Mouse (Mus musculus) thymus, postnatal 25 days (tissue): ENCODE measurements around the gene Ghsr.
"Not testable (repeated sequence)": the region's sequence is repeated elsewhere in the genome, so short reads cannot be mapped to it uniquely, and the experiment has no call there.

Experiments
- DNase-seq: peaks from one replicate; pipeline ENCODE4 v3.0.0; 2022

The Ghsr gene

DNA sequence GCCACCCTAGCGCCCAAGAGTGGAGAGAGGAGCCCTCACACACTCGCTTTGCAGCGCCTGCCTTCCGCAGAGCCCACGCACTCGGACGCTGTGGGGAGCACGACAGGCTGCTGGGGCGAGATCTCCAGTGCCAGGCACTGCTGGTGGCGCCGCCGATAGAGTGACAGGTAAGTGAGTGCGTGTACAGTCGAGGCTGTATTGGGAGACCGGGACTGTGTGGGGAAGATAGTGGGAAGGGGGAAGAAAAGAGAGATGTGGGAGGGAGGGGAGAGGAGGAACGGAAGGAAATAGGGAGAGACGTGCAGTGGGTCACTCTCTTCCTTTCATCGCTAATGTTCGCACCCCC is at the start of gene Ghsr:
TSS of gene Ghsr (plus strand) at position 76 of the 346 bp plus-strand sequence.
- no peak for DNase-seq

DNA sequence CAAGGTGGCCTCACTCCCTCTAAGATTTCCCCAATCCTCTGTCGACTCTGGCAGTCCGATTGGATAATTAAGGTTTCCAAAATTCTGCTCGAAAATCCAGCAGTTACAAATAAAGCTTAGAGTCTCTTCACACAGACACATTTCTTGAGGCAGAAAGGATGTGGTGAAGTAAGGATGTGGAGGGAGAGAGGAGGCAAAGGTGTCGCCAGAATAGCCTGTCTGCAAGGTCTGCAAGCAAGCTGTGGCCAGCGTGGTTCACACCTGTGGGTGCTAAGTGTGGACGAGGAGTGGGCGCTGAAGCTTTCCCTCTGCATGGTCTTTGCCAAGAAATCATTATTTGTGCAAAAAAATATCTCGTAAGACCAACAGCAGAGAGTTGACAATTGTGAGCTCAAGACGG is 48.6 kb upstream of the Ghsr start:
- peak; percentile 13 for DNase-seq

DNA sequence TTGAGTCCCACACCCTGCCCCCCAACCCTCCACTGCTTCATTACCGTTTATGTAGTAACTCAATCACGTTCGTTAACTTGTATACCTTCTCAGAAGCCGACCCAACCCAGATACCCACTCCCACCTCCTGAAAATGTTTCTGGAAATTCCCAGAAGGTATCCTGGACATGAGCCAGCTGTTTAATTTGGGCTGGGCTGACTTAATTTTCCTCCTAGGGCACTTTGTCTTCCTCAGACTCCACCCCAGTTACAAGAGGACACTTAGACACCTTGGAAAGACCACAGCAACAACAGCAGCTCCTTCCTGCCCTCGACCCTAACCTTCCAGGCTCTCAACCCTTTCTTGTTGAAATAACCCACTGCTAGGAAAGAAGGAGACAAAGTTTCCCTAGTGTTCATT is 47.6 kb upstream of the Ghsr start:
- DNase-seq = no peak

DNA sequence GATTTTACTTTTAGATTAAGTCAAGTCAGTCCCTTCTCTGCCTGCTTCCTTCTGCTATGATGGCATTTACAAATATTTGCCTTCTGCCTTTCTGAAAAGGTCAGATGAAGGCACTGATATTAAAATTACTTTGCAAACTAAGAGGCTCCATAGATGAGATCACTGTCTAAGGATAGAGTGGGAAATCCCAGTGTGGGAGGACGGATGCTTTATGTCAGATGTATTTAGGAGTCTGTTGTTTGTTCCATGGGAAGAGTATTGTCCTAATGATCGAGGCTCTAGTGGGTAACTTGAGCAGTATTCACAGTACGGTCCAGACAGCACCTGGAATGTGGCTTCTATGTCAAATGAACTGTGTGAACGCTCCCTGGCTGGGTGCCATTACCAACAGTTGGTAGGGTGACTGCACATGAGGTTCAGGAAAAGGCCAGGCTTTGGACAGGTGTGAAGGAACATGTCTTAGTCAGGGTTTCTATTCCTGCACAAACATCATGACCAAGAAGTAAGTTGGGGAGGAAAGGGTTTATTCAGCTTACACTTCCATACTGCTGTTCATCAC is 44.4 kb upstream of the Ghsr start:
- DNase-seq = no peak

DNA sequence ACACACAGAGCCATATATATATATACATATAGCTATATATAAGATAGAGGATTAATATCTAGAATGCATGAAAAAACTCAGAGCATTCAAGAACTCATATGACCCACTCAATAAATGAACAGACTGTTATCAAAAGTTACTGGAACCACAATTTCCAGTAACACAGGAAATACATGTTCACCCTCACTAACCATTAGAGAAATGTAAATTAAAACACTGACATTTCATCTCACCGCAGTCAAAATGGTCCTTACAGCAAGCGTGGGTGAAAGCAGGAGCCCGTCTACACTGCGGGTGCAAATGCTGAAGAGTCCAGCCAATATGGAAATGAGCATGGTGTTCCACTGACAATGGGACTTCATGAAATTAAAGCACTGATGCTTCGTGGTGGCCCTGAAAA is 40.4 kb upstream of the Ghsr start:
- DNase-seq = no peak

DNA sequence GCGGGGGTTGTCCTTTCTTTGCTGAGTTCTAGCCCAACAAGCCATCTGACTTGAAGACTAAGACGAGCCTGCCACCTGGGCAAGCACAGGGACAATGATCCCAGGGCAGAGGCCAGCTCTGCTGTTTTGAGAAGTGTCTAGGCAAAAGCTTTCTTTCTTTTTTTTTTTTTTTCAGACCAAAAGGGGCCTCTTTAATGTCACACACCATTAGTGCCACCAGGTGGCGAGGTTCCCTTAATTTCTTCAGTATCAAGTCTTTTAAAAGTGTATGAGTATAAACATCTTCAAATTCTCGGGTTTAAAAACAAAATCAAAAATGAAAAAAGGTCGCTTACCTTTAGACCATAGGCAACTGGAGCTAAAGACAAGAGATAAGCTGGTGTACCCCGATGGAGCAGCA is 32.7 kb upstream of the Ghsr start:
- peak; percentile 48 for DNase-seq

DNA sequence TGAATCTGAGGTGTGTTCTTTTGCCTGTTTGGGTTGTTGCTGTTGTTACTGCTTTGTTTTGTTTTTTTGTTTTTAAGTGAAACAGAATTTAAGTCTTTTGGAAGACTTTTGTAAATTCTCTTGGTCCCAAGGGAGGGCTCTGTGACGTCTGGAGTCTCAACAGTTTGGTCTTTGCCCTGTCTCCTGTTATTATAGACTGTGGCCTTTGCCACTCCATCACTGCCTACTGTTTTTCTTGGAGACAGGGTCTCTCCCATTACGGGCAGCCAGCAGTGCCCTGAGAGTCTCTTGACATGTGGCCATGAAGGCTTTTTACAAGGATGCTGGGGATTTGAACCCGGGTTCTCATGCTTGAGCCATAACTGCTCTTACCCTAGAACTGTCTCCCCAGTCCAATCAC is 32.3 kb upstream of the Ghsr start:
- DNase-seq = no peak

DNA sequence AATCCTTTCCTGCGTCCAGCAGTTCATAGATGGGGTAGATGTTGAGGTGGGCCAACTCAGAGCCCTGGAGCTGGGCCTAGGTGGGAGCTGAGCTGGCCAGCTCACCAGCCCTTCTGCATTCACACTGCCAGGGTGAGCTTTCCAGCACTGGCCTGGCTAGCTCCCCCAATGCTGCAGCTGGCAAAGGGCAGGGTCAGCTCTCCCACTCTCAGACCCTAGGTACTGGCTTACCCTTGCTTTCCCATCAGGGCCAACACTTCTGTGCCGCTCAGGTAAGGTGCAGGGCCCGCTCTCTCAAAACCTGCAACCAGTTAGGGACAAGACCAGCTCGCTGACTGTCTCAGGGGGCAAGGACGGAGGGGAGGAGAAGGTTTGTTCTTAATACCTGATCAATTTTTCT is 30.4 kb upstream of the Ghsr start:
- no peak for DNase-seq

DNA sequence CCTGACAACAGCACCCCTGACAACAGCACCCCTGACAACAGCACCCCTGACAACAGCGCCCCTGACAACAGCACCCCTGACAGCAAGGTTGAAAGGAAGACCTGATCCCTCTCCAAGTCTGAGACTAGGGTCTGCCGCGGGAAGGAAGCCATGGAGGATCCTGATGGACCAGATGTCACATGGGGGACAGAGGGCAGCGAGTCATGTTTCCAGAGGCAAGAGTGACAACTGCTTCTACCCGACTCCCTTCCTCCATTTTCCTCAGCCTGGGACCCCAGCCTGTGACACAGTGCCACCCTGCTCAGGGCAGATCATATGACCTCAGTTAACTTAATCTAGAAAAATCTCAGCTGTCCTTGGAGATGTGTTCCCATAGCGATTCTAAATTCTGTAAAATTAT is 28.7 kb upstream of the Ghsr start:
- DNase-seq = no peak

DNA sequence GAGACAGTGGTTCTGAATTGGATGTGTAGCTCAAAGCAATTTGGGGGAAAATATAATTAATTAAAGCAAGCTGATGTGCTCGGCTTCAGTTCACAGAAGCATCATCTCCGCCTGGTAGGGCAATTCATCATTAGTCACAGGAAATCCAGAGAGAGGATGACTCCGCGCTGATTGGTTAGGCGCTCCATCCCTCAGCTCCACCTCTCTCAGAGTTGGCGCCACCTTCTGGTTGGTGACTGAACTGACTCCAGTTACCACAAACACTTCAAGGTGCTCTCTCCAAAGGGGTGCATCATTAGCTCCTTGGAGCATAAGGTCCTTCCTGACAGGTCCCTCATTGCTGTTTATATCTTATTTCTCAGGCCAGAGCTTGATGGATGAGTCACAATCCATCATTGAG is 25.6 kb upstream of the Ghsr start:
- peak; percentile 85 for DNase-seq

DNA sequence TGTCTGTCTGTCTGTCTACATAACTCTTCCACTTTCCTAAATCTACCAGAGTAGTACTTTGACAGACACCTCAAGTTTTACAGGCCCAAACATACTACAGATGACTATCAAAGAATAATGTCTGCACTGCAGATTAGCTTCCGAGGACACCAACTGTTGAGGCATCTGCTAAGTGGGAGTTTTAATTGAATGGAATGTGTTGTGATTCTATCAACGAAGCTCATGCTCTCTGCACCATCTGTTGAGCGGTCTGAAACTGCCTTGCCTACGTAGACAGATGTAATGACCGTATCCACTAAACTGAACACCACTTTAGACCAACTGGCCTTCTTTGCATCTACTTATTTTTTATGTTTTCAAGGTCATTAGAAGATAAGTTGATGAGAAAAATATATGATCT is 22.7 kb upstream of the Ghsr start:
- DNase-seq = no peak

DNA sequence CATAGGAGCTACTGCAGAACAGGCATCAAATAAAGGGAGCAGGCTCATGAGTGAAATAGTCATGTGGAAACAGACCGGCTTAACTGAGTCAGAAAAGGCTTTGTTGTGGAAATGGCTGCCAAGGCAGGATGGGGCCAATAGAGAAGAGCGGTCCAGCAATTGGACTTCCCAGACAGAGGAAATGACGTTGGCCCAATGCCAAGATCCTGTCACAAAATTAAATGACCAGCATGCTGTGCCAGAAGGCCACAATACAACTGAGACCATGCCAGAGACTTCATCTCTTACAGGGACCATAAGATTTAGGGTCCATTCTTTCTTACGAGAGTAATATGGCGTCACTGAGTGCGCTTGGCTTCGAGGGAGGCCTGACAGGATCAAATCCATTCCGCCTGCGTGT is 20.0 kb upstream of the Ghsr start:
- DNase-seq = no peak

DNA sequence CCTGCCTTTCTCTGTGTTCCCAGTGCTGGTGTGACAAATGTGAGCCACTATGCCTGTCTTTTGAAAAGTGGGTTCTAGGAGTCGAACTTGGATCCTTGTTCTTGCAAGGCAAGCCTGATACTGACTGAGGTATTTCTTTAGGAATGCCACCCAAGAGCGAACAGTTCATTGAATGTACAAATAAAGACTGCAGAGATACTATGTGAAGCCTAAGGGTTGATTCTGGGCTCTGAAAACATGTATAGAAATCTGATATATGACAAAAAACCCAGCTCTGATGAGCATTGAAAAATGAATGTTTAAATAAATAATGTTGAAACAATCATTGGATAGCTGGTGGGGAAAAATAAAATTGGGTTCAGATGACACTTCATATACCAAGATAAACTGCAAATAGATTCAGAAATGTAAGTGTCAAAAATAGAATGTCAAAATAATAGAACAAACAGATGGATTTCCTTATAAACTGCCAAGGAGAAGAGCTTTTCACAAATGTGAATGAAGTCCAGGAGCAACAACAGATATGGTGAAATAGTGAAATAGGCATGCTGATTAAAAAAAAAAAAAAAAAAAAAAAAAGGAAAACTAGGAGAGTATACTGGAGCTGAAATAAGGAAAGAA is 11.9 kb upstream of the Ghsr start:
- no peak for DNase-seq

DNA sequence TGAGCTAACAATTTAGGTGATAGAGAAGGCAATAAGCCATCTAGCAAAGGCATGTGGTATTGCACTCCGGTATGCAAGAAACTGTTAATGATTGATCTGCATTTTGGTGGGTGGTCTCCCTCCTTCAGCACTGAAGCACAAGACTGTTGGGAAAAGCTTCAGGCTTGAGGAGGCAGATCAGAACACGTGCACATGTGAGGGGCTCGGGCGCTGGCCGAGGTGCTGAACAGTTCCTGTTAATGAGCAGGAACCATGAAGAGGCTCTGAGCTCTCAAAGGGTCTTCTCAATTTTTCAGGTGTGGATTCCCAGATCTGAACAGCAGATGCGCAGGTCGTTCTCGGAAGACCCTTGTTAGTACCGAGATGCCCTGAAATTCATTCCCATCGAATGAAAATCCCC is 1.0 kb upstream of the Ghsr start:
- peak; percentile 41 for DNase-seq

DNA sequence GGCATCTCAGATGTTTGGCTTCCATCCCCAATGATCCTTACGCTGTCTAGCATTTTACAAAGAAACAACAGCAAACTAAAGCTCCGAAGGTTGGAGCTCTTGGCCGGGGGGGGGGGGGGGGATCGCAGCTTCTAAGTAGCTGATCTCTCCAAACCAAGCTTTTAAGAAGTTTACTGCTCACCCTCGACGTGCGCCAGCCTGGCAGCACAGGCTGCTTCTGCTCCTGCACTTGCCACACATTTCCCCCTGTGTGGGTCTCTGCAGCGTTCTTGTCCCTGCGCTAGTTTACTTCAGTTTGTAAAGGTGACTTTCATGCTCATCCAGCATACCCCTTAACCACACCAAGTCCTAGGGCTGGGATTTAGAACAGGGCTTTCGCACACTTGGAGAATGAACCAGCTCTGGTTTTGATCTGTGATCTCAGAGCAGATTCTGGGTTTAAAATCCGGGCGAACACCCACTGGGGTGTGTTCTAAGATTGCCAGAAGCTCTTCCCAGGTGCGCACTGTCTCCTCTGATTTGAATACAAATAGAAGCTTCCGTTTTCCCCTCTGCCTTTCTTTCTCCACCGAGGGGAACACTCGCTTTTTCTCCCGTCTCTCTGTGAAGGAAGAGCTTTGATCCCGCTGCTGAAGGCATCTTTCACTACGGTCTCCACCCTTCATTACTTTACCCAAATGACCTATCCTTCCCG is 422 bp upstream of the Ghsr start:
- DNase-seq = no peak

DNA sequence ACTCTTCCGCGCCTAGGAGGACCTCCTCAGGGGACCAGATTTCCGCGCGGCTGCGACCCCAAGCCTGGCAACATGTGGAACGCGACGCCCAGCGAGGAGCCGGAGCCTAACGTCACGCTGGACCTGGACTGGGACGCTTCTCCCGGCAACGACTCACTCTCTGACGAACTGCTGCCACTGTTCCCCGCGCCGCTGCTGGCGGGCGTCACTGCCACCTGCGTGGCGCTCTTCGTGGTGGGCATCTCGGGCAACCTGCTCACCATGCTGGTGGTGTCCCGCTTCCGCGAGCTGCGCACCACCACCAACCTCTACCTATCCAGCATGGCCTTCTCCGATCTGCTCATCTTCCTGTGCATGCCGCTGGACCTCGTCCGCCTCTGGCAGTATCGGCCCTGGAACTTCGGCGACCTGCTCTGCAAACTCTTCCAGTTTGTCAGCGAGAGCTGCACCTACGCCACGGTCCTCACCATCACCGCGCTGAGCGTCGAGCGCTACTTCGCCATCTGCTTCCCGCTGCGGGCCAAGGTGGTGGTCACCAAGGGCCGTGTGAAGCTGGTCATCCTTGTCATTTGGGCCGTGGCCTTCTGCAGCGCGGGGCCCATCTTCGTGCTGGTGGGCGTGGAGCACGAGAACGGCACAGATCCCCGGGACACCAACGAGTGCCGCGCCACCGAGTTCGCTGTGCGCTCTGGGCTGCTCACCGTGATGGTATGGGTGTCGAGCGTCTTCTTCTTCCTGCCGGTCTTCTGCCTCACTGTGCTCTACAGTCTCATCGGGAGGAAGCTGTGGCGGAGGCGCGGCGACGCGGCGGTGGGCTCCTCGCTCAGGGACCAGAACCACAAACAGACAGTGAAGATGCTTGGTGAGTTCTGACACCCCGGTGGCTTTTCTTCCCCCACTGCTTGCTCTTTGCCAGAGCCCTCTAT is 837 bp downstream of the Ghsr start:
- no peak for DNase-seq

DNA sequence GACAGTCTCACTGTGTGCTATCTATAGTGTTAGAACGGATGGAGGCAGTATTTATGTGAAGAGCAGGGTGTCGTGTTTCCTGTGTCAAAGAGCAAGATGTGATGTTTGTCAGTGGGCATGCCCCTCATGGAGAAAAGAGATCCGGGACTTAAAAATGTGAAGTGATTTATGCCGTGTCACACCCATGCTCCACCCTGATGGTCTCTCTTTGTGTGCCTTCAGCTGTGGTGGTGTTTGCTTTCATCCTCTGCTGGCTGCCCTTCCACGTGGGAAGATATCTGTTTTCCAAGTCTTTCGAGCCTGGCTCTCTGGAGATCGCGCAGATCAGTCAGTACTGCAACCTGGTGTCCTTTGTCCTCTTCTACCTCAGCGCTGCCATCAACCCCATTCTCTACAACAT is 3.2 kb downstream of the Ghsr start:
- no peak for DNase-seq

DNA sequence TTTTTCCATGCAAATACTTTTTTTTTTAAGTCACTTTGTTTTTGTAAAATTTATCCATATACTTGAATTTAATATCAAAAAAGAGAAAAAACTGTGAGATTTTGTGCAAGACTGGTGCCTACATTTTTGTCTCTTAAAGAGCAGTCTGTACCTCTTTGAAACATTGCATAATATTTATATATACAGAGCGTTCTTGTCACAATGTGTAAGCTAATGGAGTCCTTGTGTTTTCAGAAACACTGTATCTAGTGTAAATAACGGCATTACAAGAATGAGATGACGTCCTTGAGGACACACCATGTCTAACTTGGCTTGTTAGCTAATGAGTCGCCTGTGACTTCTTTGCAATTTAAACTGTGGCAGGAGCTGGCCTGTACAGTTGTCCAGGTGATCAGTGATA is 6.8 kb downstream of the Ghsr start:
- DNase-seq = no peak

DNA sequence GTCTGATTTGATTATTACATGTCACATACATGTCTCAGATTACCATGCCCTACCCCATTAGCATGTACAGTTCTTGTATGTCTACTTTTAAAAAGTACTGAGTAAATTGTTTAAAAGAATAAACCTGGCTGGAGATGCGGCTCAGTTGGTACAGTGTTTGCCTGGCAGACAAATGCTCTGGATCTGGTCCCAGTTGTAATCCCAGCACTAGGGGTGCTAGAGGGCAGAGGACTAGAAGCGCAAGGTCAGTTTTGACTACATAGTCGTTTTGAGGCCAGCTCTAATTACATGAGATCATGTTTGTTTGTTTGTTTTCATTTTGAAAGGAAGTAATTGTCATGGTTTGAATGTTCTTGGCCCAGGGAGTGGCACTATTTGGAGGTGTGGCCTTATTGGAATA is 13.7 kb downstream of the Ghsr start:
- no peak for DNase-seq

DNA sequence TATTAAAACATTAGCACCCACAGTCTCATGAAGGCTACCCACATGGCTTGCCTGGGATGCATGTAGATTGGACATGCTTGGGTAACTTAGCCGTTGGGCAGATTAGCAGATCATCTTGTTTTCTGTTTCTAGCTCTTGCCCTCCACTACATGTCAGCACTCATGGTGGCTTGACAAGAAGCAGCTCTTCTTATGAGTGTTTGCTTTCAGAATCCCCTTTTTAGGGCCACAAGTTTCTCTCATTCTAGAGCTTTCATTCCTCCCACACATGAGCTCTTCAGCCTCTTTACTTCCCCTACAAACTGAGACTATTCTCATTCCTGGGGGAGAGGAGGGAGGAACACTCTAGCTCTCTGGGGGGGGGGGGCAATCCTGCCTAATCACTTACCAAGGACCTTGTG is 18.8 kb downstream of the Ghsr start:
- no peak for DNase-seq

DNA sequence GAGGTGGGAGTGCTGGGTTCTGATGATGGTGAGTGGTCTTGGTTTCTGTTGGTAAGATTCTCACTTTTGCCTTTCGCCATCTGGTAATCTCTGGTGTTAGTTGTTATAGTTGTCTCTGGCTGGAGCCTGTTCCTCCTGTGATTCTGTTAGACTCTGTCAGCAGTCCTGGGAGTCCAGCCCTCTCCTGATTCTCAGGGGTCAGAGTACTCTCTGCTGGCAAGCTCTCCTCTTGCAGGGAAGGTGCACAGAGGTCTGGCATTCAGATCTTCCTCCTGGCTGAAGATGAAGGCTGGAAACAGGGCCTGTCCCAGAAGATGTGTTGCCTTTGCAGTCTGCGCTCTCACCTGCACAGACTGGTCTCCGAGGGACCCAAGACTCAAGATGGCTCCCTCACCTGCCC is 29.8 kb downstream of the Ghsr start:
- DNase-seq = not testable (repeated sequence)

DNA sequence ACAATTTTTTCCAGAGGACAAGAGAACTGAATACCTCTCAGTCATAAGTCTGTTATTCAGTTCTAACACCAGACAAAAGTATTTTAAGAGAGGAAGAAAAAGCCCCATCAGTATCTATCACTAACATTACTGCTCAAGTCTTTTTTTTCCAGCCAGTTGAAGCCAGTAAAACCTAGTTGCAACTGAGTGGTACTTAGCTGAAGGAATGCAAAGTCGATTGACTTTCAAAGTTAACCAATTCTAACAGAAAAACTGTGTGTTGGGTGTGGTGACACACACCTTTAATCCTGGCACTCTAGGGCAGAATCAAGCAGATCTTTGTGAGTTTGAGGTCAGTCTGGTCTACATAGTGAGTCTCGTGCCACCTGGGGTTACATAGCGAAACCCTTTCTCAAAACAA is 35.3 kb downstream of the Ghsr start:
- DNase-seq = no peak

DNA sequence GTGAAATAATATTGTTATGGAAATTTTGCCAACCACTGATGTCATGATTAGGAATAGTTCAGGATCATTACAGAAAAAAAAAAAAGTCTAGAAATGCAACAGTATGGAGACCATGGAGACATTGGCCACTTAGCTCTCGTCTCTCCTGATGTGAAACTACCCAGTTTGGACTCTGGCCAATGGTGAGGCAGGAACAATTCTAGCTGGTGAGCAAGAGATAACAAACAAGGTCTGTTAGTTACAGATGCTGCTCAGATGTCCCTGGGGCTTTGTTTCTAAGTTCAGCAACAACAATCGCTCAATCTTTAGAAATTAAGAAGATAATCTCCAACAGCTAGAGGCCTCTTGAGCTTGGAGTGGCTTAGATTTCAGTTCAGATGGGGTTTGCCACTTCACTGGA is 37.4 kb downstream of the Ghsr start:
- no peak for DNase-seq

DNA sequence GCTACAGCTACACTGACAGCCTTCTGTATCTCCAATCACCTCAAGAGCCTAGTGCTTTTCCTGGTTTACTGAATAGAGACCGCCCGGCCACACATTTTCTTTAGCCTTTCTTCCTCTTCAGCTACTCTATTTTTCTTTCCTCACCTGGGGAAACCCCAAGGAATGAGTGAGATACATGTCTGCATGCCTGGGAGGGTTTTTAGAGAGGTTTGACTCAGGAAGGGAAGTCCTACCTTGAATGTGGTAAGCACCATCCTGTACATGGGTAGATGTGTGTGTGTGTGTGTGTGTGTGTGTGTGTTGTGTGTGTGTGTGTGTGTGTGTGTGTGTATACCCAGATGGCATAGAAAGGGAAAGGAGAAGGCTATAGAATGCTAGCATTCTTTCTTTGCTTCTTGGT is 40.1 kb downstream of the Ghsr start:
- DNase-seq = no peak
